Mouse (Mus musculus): ENCODE measurements at regions not wholly inside any gene's neighbourhood (a gene's known extent, or its start where the extent isn't known, plus 50 kb on each side); places are given as distances from the start of the nearest gene placed in this dataset.

DNA sequence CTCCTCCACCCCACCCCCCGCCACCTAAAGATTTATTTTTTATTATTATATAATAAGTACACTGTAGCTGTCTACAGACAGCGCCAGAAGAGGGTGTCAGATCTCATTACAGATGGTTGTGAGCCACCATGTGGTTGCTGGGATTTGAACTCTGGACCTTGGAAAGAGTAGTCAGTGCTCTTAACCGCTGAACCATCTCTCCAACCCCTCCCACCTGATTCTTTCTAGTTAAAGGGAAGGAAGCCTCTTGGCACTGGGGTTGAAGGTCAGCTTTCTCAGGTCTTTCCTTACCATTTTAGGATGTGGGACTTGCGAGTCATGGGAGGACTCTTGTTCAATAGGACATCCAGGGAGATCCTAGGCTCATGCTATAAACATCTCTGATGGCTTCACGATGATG lies 54.7 kb downstream of the Hes1 start:
- no peak for DNase-seq (ENCODE audit: low spot score)

DNA sequence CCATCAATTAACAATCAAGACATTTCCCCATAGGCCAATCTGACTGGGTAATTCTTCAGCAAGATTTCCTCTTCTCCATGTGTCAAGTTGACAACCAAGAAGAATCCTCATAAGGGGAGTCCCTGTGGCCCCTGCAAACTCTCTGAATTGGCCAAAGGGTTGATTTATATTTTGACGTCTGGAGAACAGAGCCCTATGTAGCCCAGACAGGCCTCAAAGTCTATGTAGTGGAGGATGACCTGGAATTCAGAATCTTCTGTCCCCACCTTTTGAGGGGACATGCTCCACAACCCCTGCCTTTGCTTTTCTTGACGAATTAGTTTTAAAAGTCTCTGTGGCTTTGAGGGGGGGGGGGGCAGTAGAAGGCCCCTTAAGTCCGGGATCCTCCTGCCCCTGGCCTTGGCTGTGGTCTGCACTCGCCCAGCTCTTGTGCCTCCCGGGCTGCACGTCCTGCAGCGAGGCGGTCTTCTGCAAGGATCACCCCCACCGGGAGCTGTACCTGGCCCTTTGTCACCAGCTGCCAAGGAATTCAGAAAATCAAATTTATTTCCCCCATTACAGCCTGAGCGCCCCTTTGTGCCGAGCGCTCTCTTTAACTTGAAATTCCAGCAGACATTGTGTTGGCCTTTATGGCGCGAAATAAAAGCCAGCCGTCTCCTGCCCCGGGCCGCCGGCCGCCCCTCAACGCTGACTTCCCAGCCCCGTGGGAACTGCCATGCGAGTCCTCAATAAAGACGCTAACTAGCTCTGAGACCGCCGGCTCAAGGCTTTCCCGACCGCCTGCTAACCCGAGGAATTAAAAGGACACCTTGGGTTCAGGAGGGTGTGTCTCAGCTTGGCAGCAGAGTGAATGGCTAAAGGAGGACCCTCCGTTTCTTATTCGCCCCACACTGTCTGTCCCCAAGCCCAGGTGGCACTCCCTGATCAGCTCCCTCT lies 56.4 kb downstream of the Hes1 start:
- DNase-seq (ENCODE audit: low spot score), result no peak

GRCm38 (mm10) chr16:30121596-30121995 lies 57.4 kb downstream of the Hes1 start:
- no peak for DNase-seq (ENCODE audit: low spot score)

DNA sequence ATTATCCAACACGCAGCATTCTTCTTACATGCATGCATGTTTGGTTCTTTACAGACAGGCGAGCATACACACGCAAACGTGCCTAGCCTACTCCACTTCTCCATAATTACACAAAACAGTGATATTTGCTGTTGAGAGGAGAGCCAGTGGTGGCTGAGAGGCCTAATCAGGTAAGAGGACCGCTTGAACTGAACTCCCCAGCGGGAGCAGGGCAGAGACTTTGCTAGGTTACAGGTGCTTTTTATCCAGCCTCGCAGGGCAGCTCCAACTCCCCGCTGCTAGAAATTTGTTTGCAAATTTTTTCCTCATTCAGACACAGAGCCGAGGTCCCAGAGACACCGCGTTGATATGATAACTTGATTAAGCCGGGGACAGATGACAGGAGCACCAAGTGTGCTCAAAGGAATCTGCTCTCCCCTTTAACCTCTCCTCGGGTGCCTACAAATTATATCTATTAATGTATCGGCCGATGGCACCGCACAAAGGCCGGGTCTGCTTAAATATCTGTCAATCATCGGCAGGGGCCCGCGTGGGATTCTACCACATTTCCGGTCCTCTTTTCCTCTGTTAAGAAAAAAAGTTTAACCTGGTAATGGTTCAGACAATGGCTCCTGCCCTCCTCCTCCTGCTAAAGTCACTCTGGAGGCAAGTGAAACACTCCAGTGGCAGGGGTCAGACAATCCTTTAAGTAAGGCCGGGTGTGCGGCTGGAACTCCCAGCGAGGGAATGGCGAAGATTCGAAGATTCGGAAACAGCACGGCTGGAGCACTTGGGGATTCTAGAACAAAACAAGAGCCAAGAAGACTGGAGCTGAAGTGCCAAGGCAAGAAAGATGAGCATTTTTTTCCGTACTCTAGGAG lies 58.3 kb downstream of the Hes1 start:
- no peak for DNase-seq (ENCODE audit: low spot score)

DNA sequence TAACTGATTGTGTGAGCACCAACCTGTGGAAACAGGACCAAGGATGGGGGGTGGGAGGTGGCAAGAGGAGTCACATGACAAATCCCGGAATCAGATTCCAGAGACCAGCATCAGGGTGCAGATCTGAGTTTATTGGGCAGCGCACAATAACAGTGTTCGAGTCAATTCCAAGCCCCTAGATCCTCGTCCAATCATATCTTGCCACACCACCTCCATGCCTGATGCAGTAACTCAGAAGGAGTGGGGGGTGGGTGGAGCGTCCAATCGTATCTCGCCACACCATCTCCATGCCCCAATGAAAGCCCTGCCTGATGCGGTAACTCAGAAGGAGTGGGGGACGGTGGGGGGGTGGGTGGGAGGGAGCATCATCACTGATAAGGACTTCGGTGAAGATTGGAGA lies 62.8 kb downstream of the Hes1 start:
- DNase-seq (ENCODE audit: low spot score), result no peak

- DNase-seq (ENCODE audit: low spot score), result no peak
These were observed 64.6 kb downstream of the Hes1 start for GRCm38 (mm10) chr16:30128787-30129186.

- no peak for DNase-seq (ENCODE audit: low spot score)
These were observed 65.3 kb downstream of the Hes1 start for GRCm38 (mm10) chr16:30129218-30130112.

GRCm38 (mm10) chr16:30130113-30130471 lies 65.9 kb downstream of the Hes1 start:
- DNase-seq (ENCODE audit: low spot score), result no peak

DNA sequence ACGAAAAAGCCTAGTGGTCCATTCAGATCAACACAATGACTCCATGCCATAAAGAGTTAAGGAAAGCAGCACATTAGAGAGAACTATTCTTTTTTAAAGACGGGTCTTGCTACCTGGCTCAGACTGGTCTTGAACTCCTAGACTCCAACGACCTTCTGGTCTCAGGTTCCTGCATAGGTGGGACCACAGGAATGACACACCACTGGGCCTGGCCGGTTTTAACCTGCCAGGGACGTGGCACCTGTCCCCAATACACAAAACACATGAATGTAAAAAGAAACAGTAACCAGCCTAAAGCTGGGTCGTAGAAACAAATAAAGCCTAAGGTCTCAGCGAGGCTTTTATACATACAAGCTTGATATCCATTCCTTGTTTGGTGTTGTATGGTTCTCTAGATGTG lies 67.9 kb downstream of the Hes1 start:
- DNase-seq (ENCODE audit: low spot score), result no peak

GRCm38 (mm10) chr16:30134642-30135165 lies 70.5 kb downstream of the Hes1 start:
- DNase-seq (ENCODE audit: low spot score), result no peak

GRCm38 (mm10) chr16:30136849-30137248 lies 72.7 kb downstream of the Hes1 start:
- DNase-seq (ENCODE audit: low spot score), result no peak

GRCm38 (mm10) chr16:30137812-30138211 lies 73.6 kb downstream of the Hes1 start:
- DNase-seq (ENCODE audit: low spot score), result no peak

GRCm38 (mm10) chr16:30144818-30145464 lies 80.8 kb downstream of the Hes1 start:
- no peak for DNase-seq (ENCODE audit: low spot score)

GRCm38 (mm10) chr16:30145465-30146207 lies 81.5 kb downstream of the Hes1 start:
- peak; percentile 12 for DNase-seq (ENCODE audit: low spot score)

GRCm38 (mm10) chr16:30146208-30146525 lies 82.0 kb downstream of the Hes1 start:
- no peak for DNase-seq (ENCODE audit: low spot score)

DNA sequence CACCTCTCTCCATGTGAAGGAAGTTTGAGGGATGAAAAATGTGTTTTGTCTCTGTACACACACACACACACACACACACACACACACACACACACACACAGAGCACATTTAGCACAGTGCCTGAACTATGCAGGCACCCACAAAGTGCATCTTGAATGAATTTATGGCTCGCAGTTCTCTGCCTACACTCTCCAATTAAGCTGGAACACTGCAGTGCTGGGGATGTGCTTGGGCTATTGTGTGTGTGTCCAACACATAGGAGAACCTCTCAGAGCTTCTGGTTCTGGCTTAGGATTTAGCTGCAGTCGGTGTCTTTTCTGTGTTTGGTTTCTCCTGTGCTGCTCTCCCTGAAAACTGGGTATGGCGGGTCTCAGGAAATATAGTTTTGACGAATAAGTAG lies 83.1 kb downstream of the Hes1 start:
- DNase-seq (ENCODE audit: low spot score), result no peak

DNA sequence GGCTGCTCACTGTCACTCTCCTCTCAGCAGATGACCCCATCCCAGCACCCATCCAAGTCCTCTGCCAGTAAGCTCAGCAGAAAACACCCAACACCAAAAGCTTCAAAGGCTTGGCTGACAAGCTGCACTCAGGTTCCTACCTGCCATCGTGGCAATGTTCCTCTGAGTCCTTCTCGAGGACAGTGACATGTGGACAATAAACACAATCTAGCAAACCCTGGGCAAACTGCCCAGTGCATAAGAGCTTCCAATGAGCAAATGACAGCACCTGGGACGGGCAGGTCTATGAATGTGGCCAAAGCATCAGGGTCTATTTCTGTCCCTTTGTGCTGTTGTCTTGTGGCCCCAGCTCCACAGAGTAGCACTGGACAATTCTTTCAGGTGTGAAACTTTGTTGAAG lies 86.9 kb downstream of the Hes1 start:
- no peak for DNase-seq (ENCODE audit: low spot score)

- DNase-seq (ENCODE audit: low spot score), result peak; percentile 28
These were observed 90.9 kb downstream of the Hes1 start for GRCm38 (mm10) chr16:30155070-30155469.

GRCm38 (mm10) chr16:30155486-30156246 lies 91.5 kb downstream of the Hes1 start:
- DNase-seq (ENCODE audit: low spot score), result no peak

DNA sequence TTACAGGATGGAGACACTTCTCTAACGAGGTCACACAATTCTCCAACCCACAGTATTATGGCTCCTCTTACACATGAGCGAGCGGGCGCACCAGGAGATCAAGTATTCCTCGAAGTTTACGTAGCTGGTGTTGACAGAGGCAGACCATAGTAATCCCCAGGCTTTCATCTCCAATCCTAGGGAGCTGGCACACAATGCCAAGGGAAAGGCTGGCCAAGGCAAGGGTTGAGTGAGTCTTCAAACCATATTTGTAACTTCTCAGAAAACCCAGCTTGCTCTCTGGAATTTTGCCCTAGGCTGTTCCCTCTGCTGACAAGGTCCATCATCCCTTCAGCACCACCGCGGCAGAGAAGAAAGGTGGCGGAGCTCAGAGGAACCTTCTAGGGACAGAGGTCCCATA lies 94.0 kb downstream of the Hes1 start:
- no peak for DNase-seq (ENCODE audit: low spot score)
